Mouse (Mus musculus) cerebellum, adult 2 months (tissue): Measurements from ENCODE around the gene Arhgap31. TPM values are rescaled to one million over a fixed set of nuclear protein-coding genes. Genes with fewer than 3 reads are reported as not detected.
A peak's percentile ranks its signal among the peaks of the same experiment; 100 is the strongest.

ENCODE experiments used
- DNase-seq, 2 experiments: peaks; one replicate each; pipeline ENCODE4 v3.0.0; 2021
- H3K27ac ChIP-seq: fragments of 200-500 bp; 2 replicates; pipeline ENCODE4 v1.5.1; 2012; ENCODE audit warnings: low read length, control low read depth, inconsistent platforms; ENCODE audit not compliant: insufficient read depth
- H3K27me3 ChIP-seq: fragments of 200-500 bp; 2 replicates; pipeline ENCODE4 v1.6.1; 2012; ENCODE audit warnings: inconsistent platforms, mild to moderate bottlenecking, low read length, moderate library complexity; ENCODE audit not compliant: control insufficient read depth, insufficient read depth
- H3K4me1 ChIP-seq: fragments of 200-500 bp; 2 replicates; pipeline ENCODE4 v1.6.1; 2011; ENCODE audit warnings: low read length; ENCODE audit not compliant: control insufficient read depth, insufficient read depth
- H3K4me3 ChIP-seq: fragments of 200-500 bp; replicated peaks from 2 replicates; pipeline ENCODE3; 2011; ENCODE audit warnings: mild to moderate bottlenecking, low read depth, low read length, control low read depth; ENCODE audit not compliant: insufficient read depth
- CTCF ChIP-seq: fragments of 200-500 bp; IDR thresholded peaks from 2 replicates; pipeline ENCODE4 v1.5.1; 2011; ENCODE audit warnings: low read depth, mild to moderate bottlenecking, control low read depth, low read length, moderate library complexity, borderline replicate concordance; ENCODE audit not compliant: insufficient read depth
- POLR2A ChIP-seq: fragments of 200-500 bp; IDR thresholded peaks from 2 replicates; pipeline ENCODE4 v1.6.1; 2011; ENCODE audit warnings: low read length, control low read depth, borderline replicate concordance; ENCODE audit not compliant: insufficient read depth
- WGBS: fragments of 180-500 bp; shearing (Covaris S2); methylation state at CpG from one replicate; pipeline ENCODE4 v1.1.7; 2018; 5-methylcytosine and 5-hydroxymethylcytosine counted together
- polyA plus RNA-seq: library from polyadenylated mRNA; depleted of rRNA; stranded (reverse); fragments of >200 nt; gene quantifications from 2 replicates; pipeline ENCODE4 v1.2.3, GENCODE M21; 2012; rRNA removed

Gene Arhgap31
- polyA plus RNA-seq, 1 experiment = 17.3 TPM

- Histone ChIP-seq H3K27me3 (no peaks in the 10 kb centered on the region), H3K4me3 (no peak overlapping the region), H3K4me1 (no peaks in the 10 kb centered on the region), H3K27ac (no peak overlapping the region)
- 88% methylated on average over 5 of the region's 5 CpGs for WGBS
- no peak for DNase-seq
- no peak for TF ChIP-seq CTCF
- no peak for TF ChIP-seq POLR2A
Observed at GRCm38 (mm10) chr16:38568192-38568591, 144.9 kb downstream of the Arhgap31 start.

GRCm38 (mm10) chr16:38563516-38563915 is 149.6 kb downstream of the Arhgap31 start:
- 32% methylated on average over 10 of the region's 10 CpGs for WGBS
- no peak for DNase-seq
- TF ChIP-seq POLR2A = no peak
- TF ChIP-seq CTCF = no peak
- Histone ChIP-seq H3K4me1 (no peaks in the 10 kb centered on the region), H3K27me3 (no peaks in the 10 kb centered on the region), H3K4me3 (peak overlapping the region; percentile 70), H3K27ac (no peak overlapping the region)

GRCm38 (mm10) chr16:38562968-38563327 is 150.1 kb downstream of the Arhgap31 start:
- Histone ChIP-seq H3K27ac (0 out of 2 replicates have a peak overlapping the region, but pooled peaks have one; percentile 15), H3K4me3 (peak overlapping the region; percentile 70), H3K27me3 (no peaks in the 10 kb centered on the region), H3K4me1 (no peaks in the 10 kb centered on the region)
- no peak for DNase-seq
- no peak for TF ChIP-seq POLR2A
- TF ChIP-seq CTCF = no peak
- WGBS = under 1% methylated on average over 25 of the region's 25 CpGs

DNA sequence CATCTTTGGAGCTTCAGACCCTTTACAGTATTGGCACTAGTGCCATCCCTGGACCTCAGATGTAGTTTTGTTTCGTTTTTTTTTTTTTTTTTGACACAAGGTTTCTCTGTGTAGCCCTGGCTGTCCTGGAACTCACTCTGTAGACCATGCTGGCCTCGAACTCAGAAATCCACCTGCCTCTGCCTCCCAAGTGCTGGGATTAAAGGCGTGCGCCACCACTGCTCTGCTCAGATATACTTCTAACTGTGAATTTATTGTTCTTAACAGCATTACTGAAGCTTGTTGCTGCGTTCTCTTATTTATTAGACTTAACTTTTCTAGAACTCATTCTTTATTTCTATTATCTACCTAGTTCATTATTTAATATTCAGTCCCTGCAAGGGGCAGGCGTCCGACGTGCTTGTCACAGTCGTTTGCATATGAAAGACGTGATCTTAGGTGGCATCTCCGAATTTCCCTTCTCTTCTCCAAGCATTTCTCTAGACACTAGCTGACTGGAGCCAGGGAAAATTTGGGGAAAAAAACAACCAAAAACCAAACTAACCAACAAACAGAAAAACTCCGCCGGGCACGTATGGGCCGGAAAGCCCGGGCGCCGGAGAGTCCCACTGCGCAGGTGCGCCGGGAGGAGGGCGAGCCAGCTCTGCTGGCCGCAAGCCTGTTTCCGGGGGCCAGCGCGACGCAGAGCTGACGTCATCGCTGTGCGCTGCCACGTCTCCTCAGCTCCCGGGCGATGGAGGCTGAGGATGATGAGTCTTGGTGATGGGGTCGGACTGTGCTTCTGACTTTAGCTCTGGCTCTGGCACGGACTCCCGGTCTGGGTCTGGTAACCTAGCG is 150.7 kb downstream of the Arhgap31 start:
- no peaks in the 10 kb centered on the region for H3K4me1 ChIP-seq
- H3K27me3 ChIP-seq = no peaks in the 10 kb centered on the region
- peak overlapping the region; percentile 55; the same call in 1 of the 2 replicates for H3K27ac ChIP-seq
- peak; percentile 95 to 96 for DNase-seq
- 7% methylated on average over 37 of the region's 37 CpGs for WGBS
- TF ChIP-seq POLR2A (peak; percentile 96), CTCF (no peak)
- H3K4me3 ChIP-seq = peak overlapping the region; percentile 70

- no peak for DNase-seq
- Histone ChIP-seq H3K27ac (no peak within 1 kb of the TSS), H3K4me3 (no peak within 1 kb of the TSS), H3K27me3 (no peaks in the 10 kb centered on the region; the same call in 1 of the 2 replicates), H3K4me1 (no peaks in the 10 kb centered on the region)
- WGBS = 88% methylated on average over 3 of the region's 3 CpGs
- TF ChIP-seq CTCF (no peak), POLR2A (no peak)
Observed at GRCm38 (mm10) chr16:38558221-38558748, 154.8 kb downstream of the Arhgap31 start, which contains the start of gene Tmem39a. Gene Tmem39a (plus strand): TSS chr16:38558698.

- TF ChIP-seq CTCF (no peak), POLR2A (no peak)
- DNase-seq = no peak
- Histone ChIP-seq H3K4me1 (no peaks in the 10 kb centered on the region), H3K27me3 (no peaks in the 10 kb centered on the region; the same call in 1 of the 2 replicates), H3K27ac (no peak overlapping the region), H3K4me3 (no peak overlapping the region)
- 72% methylated on average over 3 of the region's 3 CpGs for WGBS
Observed at GRCm38 (mm10) chr16:38555988-38556387, 157.1 kb downstream of the Arhgap31 start.

DNA sequence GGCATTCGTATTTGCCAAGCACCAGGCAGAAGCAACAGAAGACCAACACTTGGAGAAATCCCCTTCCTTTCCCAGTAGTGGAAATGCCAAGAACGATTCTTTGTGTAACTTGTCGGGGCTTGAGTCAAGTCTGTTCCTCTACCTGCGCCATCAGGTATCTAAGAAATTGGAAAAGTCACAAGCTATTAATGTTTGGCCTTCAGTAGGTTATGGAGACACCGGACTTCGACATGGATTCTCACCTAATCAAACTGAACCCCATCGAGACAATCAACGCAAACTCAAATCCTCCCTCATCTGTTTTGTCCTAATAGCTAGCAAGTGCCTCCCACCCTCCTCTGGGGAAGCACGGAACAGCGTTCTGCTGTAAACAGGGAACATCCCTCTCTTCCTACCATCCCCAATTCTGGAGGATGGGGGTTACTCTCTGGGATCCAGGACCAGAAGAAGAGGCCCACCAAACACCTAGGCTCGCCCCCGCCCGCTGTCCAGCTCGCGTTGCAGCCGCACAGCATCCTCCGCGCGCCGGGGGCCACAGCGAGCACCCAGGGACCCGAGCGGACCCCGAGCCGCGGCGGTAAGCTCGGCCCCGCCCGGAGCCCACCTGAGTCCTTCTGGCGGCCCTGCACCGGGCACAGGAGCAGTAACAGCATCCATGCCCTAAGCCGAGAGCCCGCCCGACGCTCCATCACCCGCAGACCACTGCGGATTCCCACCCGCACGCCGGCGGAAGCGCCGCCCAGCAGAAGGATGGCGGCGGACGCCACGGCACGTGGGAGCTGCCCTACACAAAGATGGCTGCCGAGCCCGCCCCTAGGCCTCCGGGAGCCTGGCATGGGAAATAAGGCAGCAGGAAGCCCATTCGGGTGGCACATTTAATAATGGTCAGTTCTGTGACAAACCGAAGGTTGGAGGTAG is 163.3 kb downstream of the Arhgap31 start, which contains the start of gene Poglut1:
Gene Poglut1 (minus strand): TSS at position 780 of the 918 bp plus-strand sequence.
- peak within 1 kb of the TSS; percentile 50 for H3K27ac ChIP-seq
- peak within 1 kb of the TSS; percentile 84 for H3K4me3 ChIP-seq
- peaks cover 6% of the 10 kb centered on the region; the same call in 1 of the 2 replicates for H3K4me1 ChIP-seq
- DNase-seq = peak; percentile 85 to 86
- H3K27me3 ChIP-seq = no peaks in the 10 kb centered on the region; the same call in 1 of the 2 replicates
- TF ChIP-seq CTCF (no peak), POLR2A (peak; percentile 86)
- under 1% methylated on average over 54 of the region's 54 CpGs for WGBS

Other genes with a start within 250 kb of the Arhgap31 start
- 19.7 and 19.9 TPM in 2 replicates for gene Timmdc1, start 190.6 kb downstream of the Arhgap31 start, polyA plus RNA-seq
- 55.9 and 59.9 TPM in 2 replicates for gene Poglut1, start 163.0 kb downstream of the Arhgap31 start, polyA plus RNA-seq
- gene Tmem39a, start 154.6 kb downstream of the Arhgap31 start, polyA plus RNA-seq = 62.9 and 63.0 TPM in 2 replicates
- 18.0 and 19.9 TPM in 2 replicates for gene B4galt4, start 29.0 kb upstream of the Arhgap31 start, polyA plus RNA-seq
- gene Upk1b, start 87.1 kb upstream of the Arhgap31 start, polyA plus RNA-seq = 0.31 and 0.33 TPM in 2 replicates
- gene 4930435E12Rik, start 115.5 kb upstream of the Arhgap31 start, polyA plus RNA-seq = not detected in 2 replicates
- 17.4 and 20.1 TPM in 2 replicates for gene Igsf11, start 179.4 kb upstream of the Arhgap31 start, polyA plus RNA-seq